Mouse (Mus musculus): Measurements from ENCODE around the gene Crat. TPM values are rescaled to one million over a fixed set of nuclear protein-coding genes. Genes with fewer than 3 reads are reported as not detected.

Gene Crat
- polyA plus RNA-seq, 1 experiment: 53.9 TPM

DNA sequence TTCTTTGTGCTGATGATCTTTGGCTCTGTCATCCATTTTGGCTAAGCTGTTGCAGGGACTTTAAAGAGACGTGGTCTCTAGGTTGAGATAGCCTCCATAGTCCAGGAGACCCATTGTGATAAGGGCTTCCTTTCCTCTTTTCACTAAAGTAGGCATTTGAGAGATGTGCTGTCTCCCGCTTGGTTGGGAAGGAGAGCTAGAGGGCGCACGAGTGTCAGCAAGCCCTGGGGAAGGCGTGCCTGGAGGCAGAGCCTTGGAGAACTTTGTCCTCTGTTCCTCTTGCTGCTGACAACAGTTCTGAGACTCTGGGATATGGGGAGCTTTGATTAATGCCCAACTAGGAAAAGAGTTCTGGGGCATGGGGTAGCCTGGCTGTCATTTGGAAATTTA lies 20.5 kb upstream of the Crat start:
- WGBS: 91% methylated on average over 5 of the region's 5 CpGs
- DNase-seq (ENCODE audit: low read depth in 1 of 2, low spot score in 2 of 2): no peak
- H3K4me3 ChIP-seq (ENCODE audit: extremely low read depth, insufficient read depth, insufficient read length): no peak overlapping the region
- H3K36me3 ChIP-seq (ENCODE audit: control insufficient read depth, insufficient read depth, low read length): peaks cover 31% of the 10 kb centered on the region
- no peaks in the 10 kb centered on the region for H3K27me3 ChIP-seq (ENCODE audit: control insufficient read depth, insufficient read depth, low read length)
- no peak overlapping the region for H3K27ac ChIP-seq (ENCODE audit: insufficient read depth, low read length)
- peaks cover under 1% of the 10 kb centered on the region; the same call in 1 of the 2 replicates for H3K4me1 ChIP-seq (ENCODE audit: control insufficient read depth, insufficient read depth, insufficient read length)
- no peak for TF ChIP-seq CTCF (IDR thresholded peaks at IDR 0.05; ENCODE audit: extremely low read depth, insufficient read depth, insufficient read length, insufficient replicate concordance)
- no peak for TF ChIP-seq POLR2A (IDR thresholded peaks at IDR 0.05; ENCODE audit: low read depth, low read length)

DNA sequence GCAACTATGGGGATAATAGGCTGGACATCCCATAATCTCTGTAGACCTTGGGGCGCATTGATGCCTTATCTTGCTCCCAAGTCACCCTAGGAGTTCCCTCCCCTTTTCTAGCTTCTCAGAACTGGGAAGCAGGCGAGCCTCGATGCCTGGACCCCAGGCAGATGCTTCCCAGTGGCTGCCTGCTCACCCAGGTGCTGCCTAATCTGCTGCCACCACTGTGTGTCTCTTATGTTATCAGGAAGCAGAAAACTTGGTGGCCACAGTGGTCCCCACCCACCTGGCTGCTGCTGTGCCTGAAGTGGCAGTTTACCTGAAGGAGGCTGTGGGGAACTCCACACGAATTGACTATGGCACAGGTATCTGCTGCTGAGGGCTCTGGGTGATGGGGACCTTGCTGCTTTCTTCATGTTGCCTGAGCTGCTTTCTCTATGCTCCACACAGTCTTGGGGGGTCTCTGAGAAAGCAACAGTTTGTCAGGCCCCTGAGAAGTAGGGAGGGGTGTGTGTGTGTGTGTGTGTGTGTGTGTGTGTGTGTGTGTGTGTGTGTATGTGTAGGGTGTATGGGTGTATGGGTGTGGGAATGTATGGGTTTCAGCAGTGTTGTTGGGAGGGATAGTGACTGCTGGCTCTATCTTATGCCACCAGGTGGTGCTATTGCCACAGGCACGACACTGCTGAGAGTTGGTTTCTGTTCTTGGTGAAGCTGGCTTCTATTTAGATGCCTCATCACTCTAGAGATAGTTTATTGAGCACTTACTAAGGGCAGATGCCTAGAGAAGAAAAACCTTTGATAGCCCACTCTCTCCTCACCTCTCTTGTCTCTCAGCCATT lies 19.9 kb upstream of the Crat start:
- 52% methylated on average over 5 of the region's 5 CpGs for WGBS
- H3K27me3 ChIP-seq (ENCODE audit: control insufficient read depth, insufficient read depth, low read length): no peaks in the 10 kb centered on the region
- TF ChIP-seq CTCF (IDR thresholded peaks at IDR 0.05; ENCODE audit: extremely low read depth, insufficient read depth, insufficient read length, insufficient replicate concordance): peak; percentile 90; the same call in 1 of the 2 replicates
- no peak for TF ChIP-seq POLR2A (IDR thresholded peaks at IDR 0.05; ENCODE audit: low read depth, low read length)
- peaks cover 34% of the 10 kb centered on the region for H3K36me3 ChIP-seq (ENCODE audit: control insufficient read depth, insufficient read depth, low read length)
- H3K4me1 ChIP-seq (ENCODE audit: control insufficient read depth, insufficient read depth, insufficient read length): no peaks in the 10 kb centered on the region
- DNase-seq (ENCODE audit: low read depth in 1 of 2, low spot score in 2 of 2): peak; percentile 59 to 69
- no peak overlapping the region for H3K4me3 ChIP-seq (ENCODE audit: extremely low read depth, insufficient read depth, insufficient read length)
- no peak overlapping the region for H3K27ac ChIP-seq (ENCODE audit: insufficient read depth, low read length)

DNA sequence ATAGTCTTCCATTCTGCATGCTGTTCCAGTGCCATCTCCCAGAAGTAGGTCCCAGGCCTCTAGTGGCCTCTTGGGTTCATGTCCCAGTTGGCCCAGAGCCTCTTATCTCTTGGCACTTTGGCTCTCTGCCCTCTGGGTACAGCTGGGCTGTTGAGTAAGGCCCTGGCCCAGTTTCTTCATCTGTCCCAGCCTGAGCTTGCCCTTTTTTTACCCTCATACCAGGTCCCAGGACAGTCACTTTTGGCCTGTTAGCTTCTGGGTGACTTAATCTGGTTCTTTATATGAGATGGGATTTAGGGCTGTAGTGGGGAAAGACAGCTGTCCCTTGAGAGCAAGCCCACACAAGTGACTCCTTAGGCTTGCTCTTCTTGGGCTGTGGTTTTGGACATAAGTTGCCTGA lies 13.5 kb upstream of the Crat start:
- Histone ChIP-seq H3K36me3 (ENCODE audit: control insufficient read depth, insufficient read depth, low read length) (peaks cover 46% of the 10 kb centered on the region), H3K27ac (ENCODE audit: insufficient read depth, low read length) (no peak overlapping the region)

DNA sequence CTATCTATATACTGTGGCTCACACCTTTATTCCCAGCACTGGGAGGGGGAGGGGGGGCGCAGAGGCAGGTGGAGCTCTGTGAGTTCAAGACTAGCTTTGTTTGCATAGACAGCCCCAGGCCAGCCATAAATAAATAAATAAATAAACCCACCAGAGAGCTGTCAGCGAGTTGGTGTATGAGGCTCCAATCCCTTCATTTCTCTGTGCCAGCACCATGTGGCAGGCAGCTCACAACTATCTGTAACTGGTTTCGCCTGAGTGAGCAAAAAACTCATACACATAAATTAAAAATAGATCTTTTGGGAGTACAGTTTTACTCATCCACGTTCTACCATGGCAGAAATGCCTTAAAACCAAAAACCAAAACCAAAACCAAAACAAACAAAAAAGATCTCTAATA lies 5.8 kb upstream of the Crat start:
- Histone ChIP-seq H3K36me3 (ENCODE audit: control insufficient read depth, insufficient read depth, low read length) (peaks cover 2% of the 10 kb centered on the region), H3K4me1 (ENCODE audit: control insufficient read depth, insufficient read depth, insufficient read length) (no peaks in the 10 kb centered on the region), H3K27ac (ENCODE audit: insufficient read depth, low read length) (no peak overlapping the region), H3K27me3 (ENCODE audit: control insufficient read depth, insufficient read depth, low read length) (no peaks in the 10 kb centered on the region), H3K4me3 (ENCODE audit: extremely low read depth, insufficient read depth, insufficient read length) (no peak overlapping the region)
- no peak for DNase-seq (ENCODE audit: low read depth in 1 of 2, low spot score in 2 of 2)
- WGBS: 66% methylated on average over 4 of the region's 4 CpGs
- no peak for TF ChIP-seq CTCF (IDR thresholded peaks at IDR 0.05; ENCODE audit: extremely low read depth, insufficient read depth, insufficient read length, insufficient replicate concordance)
- TF ChIP-seq POLR2A (IDR thresholded peaks at IDR 0.05; ENCODE audit: low read depth, low read length): no peak

More for the DNA sequence above, 13.5 kb upstream of the Crat start:
- Histone ChIP-seq H3K27me3 (ENCODE audit: control insufficient read depth, insufficient read depth, low read length) (no peaks in the 10 kb centered on the region), H3K4me3 (ENCODE audit: extremely low read depth, insufficient read depth, insufficient read length) (no peak overlapping the region), H3K4me1 (ENCODE audit: control insufficient read depth, insufficient read depth, insufficient read length) (no peaks in the 10 kb centered on the region)
- no peak for DNase-seq (ENCODE audit: low read depth in 1 of 2, low spot score in 2 of 2)
- TF ChIP-seq CTCF (IDR thresholded peaks at IDR 0.05; ENCODE audit: extremely low read depth, insufficient read depth, insufficient read length, insufficient replicate concordance) (no peak), POLR2A (IDR thresholded peaks at IDR 0.05; ENCODE audit: low read depth, low read length) (no peak)

DNA sequence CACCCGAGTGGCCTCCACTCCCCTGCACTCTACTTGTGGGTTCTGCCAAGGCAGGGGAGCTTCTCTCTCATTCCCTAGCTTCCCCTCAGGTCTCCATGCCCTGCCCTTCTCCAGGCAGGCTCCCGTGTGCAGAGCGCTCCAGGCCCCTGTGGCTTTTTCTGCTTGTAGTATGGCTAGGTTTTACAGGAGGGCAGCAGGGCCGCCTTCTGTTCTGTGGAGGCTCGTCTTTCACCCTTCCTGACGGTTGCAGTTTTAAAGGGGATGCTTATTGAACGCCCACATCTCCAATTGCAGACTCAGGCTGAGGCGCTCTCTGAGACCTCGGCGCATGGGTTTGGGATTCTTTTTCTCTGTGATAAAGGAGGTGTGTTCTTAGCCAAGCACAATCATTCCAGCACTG lies 3.5 kb upstream of the Crat start:
- Histone ChIP-seq H3K36me3 (ENCODE audit: control insufficient read depth, insufficient read depth, low read length) (no peaks in the 10 kb centered on the region; the same call in 1 of the 2 replicates), H3K27ac (ENCODE audit: insufficient read depth, low read length) (no peak overlapping the region), H3K4me1 (ENCODE audit: control insufficient read depth, insufficient read depth, insufficient read length) (no peaks in the 10 kb centered on the region; the same call in 1 of the 2 replicates), H3K27me3 (ENCODE audit: control insufficient read depth, insufficient read depth, low read length) (no peaks in the 10 kb centered on the region), H3K4me3 (ENCODE audit: extremely low read depth, insufficient read depth, insufficient read length) (no peak overlapping the region)
- WGBS: 80% methylated on average over 10 of the region's 10 CpGs
- no peak for TF ChIP-seq CTCF (IDR thresholded peaks at IDR 0.05; ENCODE audit: extremely low read depth, insufficient read depth, insufficient read length, insufficient replicate concordance)
- no peak for TF ChIP-seq POLR2A (IDR thresholded peaks at IDR 0.05; ENCODE audit: low read depth, low read length)
- DNase-seq (ENCODE audit: low read depth in 1 of 2, low spot score in 2 of 2): no peak

GRCm38 (mm10) chr2:30418259-30418658 lies 2.6 kb upstream of the Crat start:
- H3K4me3 ChIP-seq (ENCODE audit: extremely low read depth, insufficient read depth, insufficient read length): no peak overlapping the region
- no peaks in the 10 kb centered on the region for H3K27me3 ChIP-seq (ENCODE audit: control insufficient read depth, insufficient read depth, low read length)
- WGBS: 86% methylated on average over 6 of the region's 6 CpGs
- no peak for TF ChIP-seq CTCF (IDR thresholded peaks at IDR 0.05; ENCODE audit: extremely low read depth, insufficient read depth, insufficient read length, insufficient replicate concordance)
- TF ChIP-seq POLR2A (IDR thresholded peaks at IDR 0.05; ENCODE audit: low read depth, low read length): no peak
- DNase-seq (ENCODE audit: low read depth in 1 of 2, low spot score in 2 of 2): no peak
- no peaks in the 10 kb centered on the region; the same call in 1 of the 2 replicates for H3K36me3 ChIP-seq (ENCODE audit: control insufficient read depth, insufficient read depth, low read length)
- no peak overlapping the region for H3K27ac ChIP-seq (ENCODE audit: insufficient read depth, low read length)
- H3K4me1 ChIP-seq (ENCODE audit: control insufficient read depth, insufficient read depth, insufficient read length): no peaks in the 10 kb centered on the region; the same call in 1 of the 2 replicates

Data from spleen, adult 2 months (tissue).